Mouse (Mus musculus) kidney, postnatal 25 days (tissue): ENCODE data around the gene Kcnc1.

Source experiments
- DNase-seq, 2 experiments: peaks; one replicate each; pipeline ENCODE4 v3.0.0; 2021; ENCODE audit warnings: mixed read lengths in 2 of 2

The Kcnc1 gene

DNA sequence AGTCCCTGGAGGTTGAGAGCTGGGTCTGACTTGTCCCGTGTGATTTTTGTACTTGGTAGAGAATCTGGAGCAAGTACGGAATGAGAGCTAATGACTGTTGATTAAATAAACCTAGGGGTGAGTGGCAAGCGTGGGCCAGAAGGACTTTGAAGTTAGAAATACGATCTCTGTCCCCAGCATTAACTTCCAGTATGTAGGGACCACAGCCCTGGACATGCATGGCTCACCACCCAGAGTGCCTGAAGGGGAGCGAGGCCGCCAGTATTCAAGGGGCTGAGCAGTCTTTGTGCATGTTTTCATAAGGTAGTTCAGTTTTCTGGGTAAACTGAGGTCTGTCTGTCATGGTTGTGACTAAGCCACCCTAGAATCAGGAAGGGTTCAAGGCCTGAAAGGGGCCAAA is 726 bp upstream of the Kcnc1 start:
- no peak for DNase-seq

GRCm38 (mm10) chr7:46396928-46397731 is 833 bp downstream of the Kcnc1 start:
- DNase-seq: no peak

GRCm38 (mm10) chr7:46397732-46398333 is 1.5 kb downstream of the Kcnc1 start:
- no peak for DNase-seq

- DNase-seq: no peak
These were observed 2.3 kb downstream of the Kcnc1 start for GRCm38 (mm10) chr7:46398612-46399011.

DNA sequence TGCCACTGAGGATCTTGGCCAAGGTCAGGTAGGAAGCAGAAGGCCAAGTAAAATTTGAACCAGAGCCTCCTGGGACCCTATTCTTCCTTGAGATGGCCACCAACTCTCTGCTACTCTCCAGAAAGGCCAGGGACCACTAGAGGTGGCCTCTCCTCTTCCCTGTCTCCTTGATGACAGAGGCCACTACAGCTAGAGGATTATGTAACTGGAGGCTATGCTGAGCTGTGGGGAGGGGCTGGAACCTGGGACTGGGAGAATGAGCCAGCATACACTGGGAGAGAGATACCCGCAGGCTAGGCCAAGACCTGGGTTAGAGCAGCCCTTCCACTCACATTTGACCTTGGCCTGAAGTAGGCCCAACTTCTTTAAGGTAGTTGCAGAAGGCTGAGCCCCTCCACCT is 3.4 kb downstream of the Kcnc1 start:
- DNase-seq: no peak

GRCm38 (mm10) chr7:46400346-46400745 is 4.0 kb downstream of the Kcnc1 start:
- no peak for DNase-seq

DNA sequence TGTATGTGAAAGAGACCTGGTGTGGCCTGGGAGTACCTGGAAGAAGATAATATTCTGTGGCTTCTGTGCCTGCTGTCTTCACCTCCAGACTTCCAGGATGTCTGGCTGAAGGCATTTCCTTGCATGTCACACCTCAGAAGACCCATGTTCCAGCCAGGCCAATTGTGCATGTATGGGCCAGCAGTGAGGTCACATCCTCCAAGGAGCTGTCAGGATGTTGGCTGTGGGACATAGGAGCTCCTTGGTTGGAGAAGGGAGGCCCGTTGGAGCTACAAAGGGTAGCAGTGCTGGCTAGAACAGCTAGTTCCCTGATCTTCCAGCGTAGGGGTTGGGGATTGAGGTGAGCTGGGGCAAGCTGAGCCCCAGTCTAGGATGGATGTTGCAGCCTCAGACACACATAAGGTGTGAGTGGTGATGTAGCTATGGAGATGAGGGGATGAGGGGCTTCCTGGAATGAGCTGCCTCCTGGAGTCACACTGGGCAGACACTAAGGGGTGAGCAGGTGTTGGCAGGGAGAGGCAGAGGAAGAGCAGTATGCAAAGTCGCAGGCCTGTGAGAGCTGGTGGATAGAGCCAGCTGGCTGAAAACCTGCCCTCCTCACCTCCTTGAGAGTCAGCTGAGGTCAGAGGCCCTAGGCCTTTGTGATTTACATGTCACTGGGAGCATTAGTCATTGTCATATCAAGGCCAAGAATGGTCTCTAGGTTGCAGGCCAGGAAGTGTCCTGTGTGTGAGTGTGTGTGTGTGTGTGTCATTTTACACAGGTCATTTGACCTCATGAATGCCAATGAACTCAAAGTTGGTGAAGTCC is 5.3 kb downstream of the Kcnc1 start:
- DNase-seq: no peak

DNA sequence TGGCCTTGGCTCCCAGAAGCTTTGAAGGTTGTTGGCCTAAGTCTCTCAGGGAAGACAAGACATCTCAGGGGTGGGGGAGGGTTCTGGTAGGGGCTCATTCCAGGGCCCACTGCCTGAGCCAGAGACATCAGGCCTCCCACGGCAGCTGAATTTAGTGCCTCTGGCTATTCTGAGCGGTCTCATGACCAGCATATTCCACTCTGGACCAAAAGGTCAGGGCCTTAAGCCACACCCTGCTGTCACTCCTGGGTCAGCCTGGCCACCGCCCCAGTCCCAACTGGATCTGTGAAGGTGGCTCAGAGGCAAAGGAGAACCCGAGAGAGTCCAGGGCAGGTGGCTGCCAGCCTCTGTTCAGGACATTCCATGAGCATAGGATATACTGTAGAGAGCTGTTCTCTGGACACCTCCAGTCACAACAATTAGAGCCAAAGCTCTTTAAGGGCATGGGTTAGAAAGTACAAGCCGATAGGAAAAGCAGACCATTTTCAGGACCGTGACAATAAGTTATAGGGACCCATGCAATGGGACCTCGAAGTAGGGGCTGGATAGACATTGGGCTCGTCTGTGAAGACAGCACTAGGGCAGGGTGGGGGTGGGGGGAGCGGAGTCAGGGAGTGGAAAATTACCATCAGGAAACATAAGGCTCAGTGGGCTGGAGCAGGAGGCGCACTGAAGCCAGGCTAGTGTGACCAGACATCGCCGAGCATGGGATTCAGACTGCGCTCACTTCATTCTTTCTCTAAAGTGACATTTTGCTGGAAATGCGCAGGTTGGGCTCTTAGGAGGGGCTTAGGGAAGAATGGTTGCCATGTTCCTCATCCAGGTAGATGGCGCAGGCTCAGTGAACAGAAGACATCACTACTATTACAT is 7.6 kb downstream of the Kcnc1 start:
- DNase-seq: no peak

DNA sequence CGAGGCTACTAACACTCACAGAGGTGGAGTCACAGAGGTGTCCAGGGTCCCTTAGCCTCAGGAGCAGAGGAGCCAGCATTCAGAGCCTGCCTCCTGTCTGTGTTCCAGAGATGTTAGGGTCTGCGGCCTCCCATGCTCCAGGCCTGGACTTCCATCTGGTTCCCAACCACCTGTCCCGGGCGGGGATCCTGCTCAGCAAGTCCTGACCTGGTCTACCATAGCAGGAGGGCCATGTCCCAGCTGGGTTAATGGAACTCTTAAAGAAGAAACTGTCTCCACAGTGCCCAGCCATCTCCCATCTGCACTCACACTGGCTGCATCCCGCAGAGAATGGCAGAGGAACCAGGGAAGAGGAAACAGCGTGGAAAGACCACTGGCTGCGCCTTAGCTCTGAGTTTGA is 8.5 kb downstream of the Kcnc1 start:
- DNase-seq: no peak

DNA sequence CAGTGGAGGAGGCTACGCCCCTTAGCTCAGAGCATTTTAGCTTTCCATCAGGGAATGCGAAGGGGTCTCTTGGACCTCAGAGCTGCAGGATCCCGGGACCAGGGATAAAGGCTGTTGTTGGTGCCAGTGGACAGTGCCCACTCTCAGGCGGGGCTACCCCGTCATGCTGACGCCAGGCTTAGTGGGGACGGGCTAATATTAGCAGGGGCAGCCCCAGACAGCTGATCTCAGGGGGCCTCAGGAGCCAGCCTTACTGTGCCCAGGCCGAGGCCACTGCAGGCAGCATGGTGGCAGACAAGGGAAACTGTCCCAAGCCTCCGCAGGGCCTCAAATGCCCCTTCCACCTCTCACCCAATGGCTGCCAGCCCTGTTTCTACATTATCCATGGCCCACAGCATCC is 12.3 kb downstream of the Kcnc1 start:
- no peak for DNase-seq

- DNase-seq: no peak
These were observed 13.0 kb downstream of the Kcnc1 start for GRCm38 (mm10) chr7:46409204-46409789.

GRCm38 (mm10) chr7:46410727-46411126 is 14.4 kb downstream of the Kcnc1 start:
- DNase-seq: no peak

- no peak for DNase-seq
These were observed 16.5 kb downstream of the Kcnc1 start for GRCm38 (mm10) chr7:46412823-46413222.

DNA sequence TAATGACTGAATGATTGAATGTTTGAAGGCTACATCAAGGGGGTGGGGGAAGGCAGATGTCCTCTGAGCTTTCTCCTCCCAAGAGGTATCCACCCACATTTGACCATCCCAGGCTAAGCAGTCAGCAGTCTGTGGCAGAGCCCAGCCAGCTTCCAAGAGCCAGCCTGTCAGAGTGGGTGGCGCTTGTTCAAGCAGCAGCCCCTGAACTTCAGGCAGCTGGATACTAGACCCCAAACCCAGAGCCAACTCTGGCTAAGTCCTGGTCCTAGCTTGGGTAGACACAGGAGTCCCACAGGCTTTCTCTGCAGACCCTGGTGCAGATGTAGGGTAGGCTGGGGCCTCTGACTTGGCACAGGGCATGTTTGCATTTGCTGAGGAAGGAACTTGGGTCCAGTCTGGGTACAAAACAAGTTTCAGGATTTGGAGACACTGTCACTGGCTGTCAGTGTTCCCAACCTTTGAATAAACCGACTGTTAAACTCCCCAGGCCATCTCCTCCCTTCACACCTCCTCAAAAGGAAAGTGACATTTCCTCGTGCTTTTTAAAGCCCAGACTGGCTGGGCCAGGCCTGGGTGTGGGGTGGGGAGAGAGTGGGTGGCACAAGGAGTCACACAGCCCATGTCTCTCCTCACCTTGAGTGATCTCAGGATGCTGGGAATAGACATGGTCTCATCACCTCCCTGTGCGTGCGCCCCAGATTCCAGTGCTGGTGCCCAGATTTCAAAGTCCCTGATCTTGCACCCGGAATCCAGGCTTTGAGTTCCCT is 17.8 kb downstream of the Kcnc1 start:
- DNase-seq: no peak

GRCm38 (mm10) chr7:46415818-46416425 is 19.6 kb downstream of the Kcnc1 start:
- DNase-seq: no peak

- no peak for DNase-seq
These were observed 21.2 kb downstream of the Kcnc1 start for GRCm38 (mm10) chr7:46417467-46417866.

DNA sequence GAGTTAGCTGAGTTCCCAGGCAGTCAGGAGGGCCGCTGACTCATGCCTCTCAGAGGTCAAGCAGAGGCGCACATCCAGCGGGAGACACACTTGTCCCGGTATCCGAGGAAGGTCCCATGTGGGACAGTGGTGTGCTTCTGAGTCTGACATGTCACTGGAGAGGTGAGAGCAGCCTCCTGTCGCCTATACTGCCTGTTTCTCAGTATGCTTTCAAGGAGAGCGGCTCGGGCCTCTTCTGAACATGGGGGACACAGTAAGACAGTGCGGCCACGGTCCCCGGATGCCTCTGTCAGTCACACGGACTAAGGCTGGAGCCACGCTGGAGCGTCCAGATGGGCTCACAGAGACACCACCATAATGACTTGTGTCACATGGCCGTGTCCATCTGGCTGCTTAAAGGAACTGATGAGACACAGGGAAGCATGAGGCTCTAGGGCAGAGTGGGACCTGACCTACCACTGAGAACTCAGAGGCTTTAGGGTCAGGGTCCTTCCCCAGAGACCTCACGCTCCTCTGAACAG is 21.9 kb downstream of the Kcnc1 start:
- DNase-seq: no peak

GRCm38 (mm10) chr7:46421535-46421934 is 25.2 kb downstream of the Kcnc1 start:
- no peak for DNase-seq

DNA sequence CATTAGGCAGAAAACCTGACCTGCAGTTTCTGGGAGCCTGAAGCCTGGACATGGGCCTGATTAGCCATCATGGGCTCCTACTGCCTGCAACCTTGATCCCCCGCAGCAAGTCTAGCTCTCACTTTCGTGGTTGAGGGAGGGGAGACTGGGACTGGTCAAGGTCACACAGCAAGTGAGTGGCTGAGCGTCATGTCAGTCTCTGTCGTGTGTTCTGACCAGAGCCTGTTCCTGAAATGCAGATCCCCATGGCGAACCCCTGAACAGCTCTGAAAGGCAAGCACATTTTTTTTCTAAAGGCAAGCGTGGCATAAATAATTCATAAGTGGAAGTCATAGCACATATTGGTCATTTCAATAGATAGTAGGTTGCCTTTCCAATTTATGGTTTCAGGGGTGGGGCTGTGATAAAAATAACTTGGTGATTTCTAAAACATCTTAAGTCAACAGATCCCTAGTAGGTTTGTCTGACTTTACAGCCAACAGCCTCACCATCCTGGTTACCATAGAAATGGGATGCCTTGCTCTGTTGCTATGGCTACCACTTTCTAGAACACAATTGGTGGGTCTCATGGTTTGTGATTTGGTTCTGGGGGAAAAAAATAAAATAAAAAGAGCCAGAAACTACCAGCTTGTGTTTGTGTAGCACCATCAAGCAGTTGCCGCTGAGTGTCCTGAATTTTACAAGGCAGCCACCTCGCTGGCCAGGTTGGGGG is 25.9 kb downstream of the Kcnc1 start:
- no peak for DNase-seq

- DNase-seq: peak in 1 of 2 experiments; percentile 55
These were observed 26.6 kb downstream of the Kcnc1 start for GRCm38 (mm10) chr7:46422764-46423412.
